ENCODE assay signal across 24 mouse cellular contexts in genomic region chr19:8738911-8739310, GRCm38 (mm10). TPM values are rescaled to one million over a fixed set of nuclear protein-coding genes. Genes with fewer than 3 reads are reported as not detected.
DNase-seq lines count a peak whose midpoint lies in the region; ATAC-seq and TF ChIP-seq lines count a peak whose summit lies in the region.
"Had no signal": no experiment of that assay in that cellular context is flagged by ENCODE, and none has a peak within 500 bp of the region (broad histone marks: within the 10 kb centered on the region; RNA-seq: fewer than 3 reads in every experiment).

No protein-coding gene starts in this region.

- no peaks in the 10 kb centered on the region for H3K27me3 ChIP-seq in heart, embryonic 11.5 days (ENCODE audit: control insufficient read depth, insufficient read depth, low read length)
- H3K27me3 ChIP-seq in hindbrain, embryonic 11.5 days (ENCODE audit: control insufficient read depth, insufficient read depth, low read length), result no peaks in the 10 kb centered on the region
- H3K27me3 ChIP-seq in hindbrain, embryonic 13.5 days, result no peaks in the 10 kb centered on the region
- H3K27me3 ChIP-seq in testis, adult 2 months (ENCODE audit: control insufficient read depth, insufficient read depth, low read length), result no peaks in the 10 kb centered on the region
- H3K27me3 ChIP-seq: CH12.LX; embryonic facial prominence, embryonic 12.5 days; forebrain, embryonic 13.5 days; forebrain, embryonic 15.5 days had no signal

- H3K4me2 ChIP-seq in heart, embryonic 11.5 days, result no peak overlapping the region
- H3K4me2 ChIP-seq in hindbrain, embryonic 11.5 days (replicated peaks; ENCODE audit: low read depth, low read length), result no peak overlapping the region
- H3K4me2 ChIP-seq in hindbrain, embryonic 13.5 days, result no peak overlapping the region
- H3K4me2 ChIP-seq: embryonic facial prominence, embryonic 12.5 days; forebrain, embryonic 13.5 days; forebrain, embryonic 15.5 days had no signal

- WGBS in heart, embryonic 11.5 days (ENCODE audit: insufficient replicate concordance), result 87% methylated on average over 7 of the region's 7 CpGs
- 93% methylated on average over 7 of the region's 7 CpGs for WGBS in hindbrain, embryonic 11.5 days
- 90% methylated on average over 7 of the region's 7 CpGs for WGBS in hindbrain, embryonic 13.5 days

- H3K4me3 ChIP-seq in heart, embryonic 11.5 days (ENCODE audit: low read depth, low read length), result no peak overlapping the region
- H3K4me3 ChIP-seq in hindbrain, embryonic 11.5 days (ENCODE audit: low read depth, low read length), result peak overlapping the region; percentile 10; the same call in 1 of the 2 replicates
- no peak overlapping the region for H3K4me3 ChIP-seq in hindbrain, embryonic 13.5 days
- H3K4me3 ChIP-seq in testis, adult 2 months (ENCODE audit: control insufficient read depth, low read depth, low read length), result peak overlapping the region; percentile 56
- H3K4me3 ChIP-seq: embryonic facial prominence, embryonic 12.5 days; forebrain, embryonic 13.5 days; forebrain, embryonic 15.5 days had no signal

- no peak overlapping the region for H3K27ac ChIP-seq in heart, embryonic 11.5 days (ENCODE audit: low read depth, low read length)
- no peak overlapping the region for H3K27ac ChIP-seq in hindbrain, embryonic 11.5 days (ENCODE audit: low read depth, low read length)
- no peak overlapping the region for H3K27ac ChIP-seq in hindbrain, embryonic 13.5 days
- H3K27ac ChIP-seq in testis, adult 2 months (ENCODE audit: control insufficient read depth, insufficient read depth, low read depth, low read length), result no peak overlapping the region
- H3K27ac ChIP-seq: embryonic facial prominence, embryonic 10.5 days; embryonic facial prominence, embryonic 12.5 days; forebrain, embryonic 13.5 days; forebrain, embryonic 15.5 days had no signal

- peaks cover 12% of the 10 kb centered on the region for H3K4me1 ChIP-seq in heart, embryonic 11.5 days (ENCODE audit: control insufficient read depth, insufficient read depth, low read length)
- 0 out of 2 replicates have a peak, but pooled peaks cover 6% of the 10 kb centered on the region for H3K4me1 ChIP-seq in hindbrain, embryonic 11.5 days (replicated peaks; ENCODE audit: control insufficient read depth, insufficient read depth, low read length)
- peaks cover 41% of the 10 kb centered on the region for H3K4me1 ChIP-seq in hindbrain, embryonic 13.5 days (replicated peaks)
- peaks cover 10% of the 10 kb centered on the region for H3K4me1 ChIP-seq in testis, adult 2 months (ENCODE audit: control insufficient read depth, insufficient read depth, low read length)

- H3K9ac ChIP-seq in heart, embryonic 11.5 days (ENCODE audit: low read depth, low read length), result no peak overlapping the region
- H3K9ac ChIP-seq in hindbrain, embryonic 11.5 days (ENCODE audit: low read depth, low read length), result no peak overlapping the region
- H3K9ac ChIP-seq in hindbrain, embryonic 13.5 days, result no peak overlapping the region
- H3K9ac ChIP-seq: embryonic facial prominence, embryonic 12.5 days; forebrain, embryonic 13.5 days; forebrain, embryonic 15.5 days had no signal

- TF ChIP-seq CTCF in testis, adult 2 months (IDR thresholded peaks at IDR 0.05; ENCODE audit: control insufficient read depth, insufficient read depth, insufficient replicate concordance, low read depth, low read length), result no peak

- H3K36me3 ChIP-seq in heart, embryonic 11.5 days (ENCODE audit: control insufficient read depth, insufficient read depth, low read length), result peaks cover 27% of the 10 kb centered on the region
- no peaks in the 10 kb centered on the region for H3K36me3 ChIP-seq in hindbrain, embryonic 11.5 days (ENCODE audit: control insufficient read depth, insufficient read depth, low read length)
- peaks cover 44% of the 10 kb centered on the region for H3K36me3 ChIP-seq in hindbrain, embryonic 13.5 days
- no peaks in the 10 kb centered on the region; the same call in 1 of the 2 replicates for H3K36me3 ChIP-seq in testis, adult 2 months (ENCODE audit: control insufficient read depth, insufficient read depth, low read length)

- no peak for TF ChIP-seq POLR2A in testis, adult 2 months (IDR thresholded peaks at IDR 0.05; ENCODE audit: control insufficient read depth, low read depth, low read length)

- ATAC-seq in heart, embryonic 11.5 days (replicated peaks; ENCODE audit: insufficient number of reproducible peaks, low FRiP score, low TSS enrichment), result no peak
- ATAC-seq in hindbrain, embryonic 11.5 days (ENCODE audit: low FRiP score), result no peak
- ATAC-seq in hindbrain, embryonic 13.5 days (ENCODE audit: low FRiP score), result no peak
- ATAC-seq: activated CD4-positive, CD25-positive, alpha-beta regulatory T cell, adult 4 months; CD4-positive, CD25-positive, alpha-beta regulatory T cell, adult 4 months; forebrain, embryonic 13.5 days; forebrain, embryonic 15.5 days; Patski had no signal

- H3K9me3 ChIP-seq in heart, embryonic 11.5 days (replicated peaks; ENCODE audit: control insufficient read depth, low read length), result no peaks in the 10 kb centered on the region
- H3K9me3 ChIP-seq in hindbrain, embryonic 11.5 days (ENCODE audit: control insufficient read depth, low read length), result no peaks in the 10 kb centered on the region
- H3K9me3 ChIP-seq in hindbrain, embryonic 13.5 days, result no peaks in the 10 kb centered on the region
- H3K9me3 ChIP-seq: embryonic facial prominence, embryonic 10.5 days; embryonic facial prominence, embryonic 12.5 days; forebrain, embryonic 13.5 days; forebrain, embryonic 15.5 days; G1E had no signal

- DNase-seq in heart, adult 11 months, result peak; percentile 70
- DNase-seq in hindbrain, embryonic 11.5 days (ENCODE audit: low spot score), result no peak
- no peak for DNase-seq in testis, postnatal 14 days (ENCODE audit: low spot score)
- DNase-seq: adrenal gland, adult 8-10 months; adrenal gland, postnatal 14 days; adrenal gland, postnatal 36 days; B cell, adult 2 months; cerebellum, adult 11-12 months; cerebellum, adult 2 months; cerebellum, postnatal 10 days; cerebellum, postnatal 25 days had no signal

RNA-seq across cellular contexts. Expression of gene 1700092M07Rik, which starts 1.6 kb away (rescaled TPM):
- 0.99 and 2.2 TPM in 2 replicates for polyA plus RNA-seq in heart, embryonic 11.5 days (2014; fragmentation: Nextera tagmentation; extraction: Ambion mirVana)
- 1.6 and 2.6 TPM in 2 replicates for polyA plus RNA-seq in hindbrain, embryonic 11.5 days (2014; fragmentation: Nextera tagmentation; extraction: Ambion mirVana)
- 1.9 and 3.0 TPM in 2 replicates for polyA plus RNA-seq in hindbrain, embryonic 13.5 days (2015; fragmentation: Nextera tagmentation; extraction: Ambion mirVana)
- 670 and 676 TPM in 2 replicates for polyA plus RNA-seq in testis, adult 2 months (2012; rRNA removed)
- polyA plus RNA-seq: activated CD4-positive, CD25-positive, alpha-beta regulatory T cell, adult 4 months; cortical plate, adult 2 months had no signal

RNA-seq across cellular contexts. Expression of gene Stx5a, which starts 2.3 kb away (rescaled TPM):
- 82.2 and 85.1 TPM in 2 replicates for polyA plus RNA-seq in heart, embryonic 11.5 days (2014; fragmentation: Nextera tagmentation; extraction: Ambion mirVana)
- polyA plus RNA-seq in hindbrain, embryonic 11.5 days (2014; fragmentation: Nextera tagmentation; extraction: Ambion mirVana), result 100 and 111 TPM in 2 replicates
- 120 and 128 TPM in 2 replicates for polyA plus RNA-seq in hindbrain, embryonic 13.5 days (2015; fragmentation: Nextera tagmentation; extraction: Ambion mirVana)
- polyA plus RNA-seq in testis, adult 2 months (2012; rRNA removed), result 61.5 and 62.8 TPM in 2 replicates

RNA-seq across cellular contexts. Expression of gene Wdr74, which starts 3.3 kb away (rescaled TPM):
- polyA plus RNA-seq in heart, embryonic 11.5 days (2014; fragmentation: Nextera tagmentation; extraction: Ambion mirVana), result 56.4 and 58.8 TPM in 2 replicates
- polyA plus RNA-seq in hindbrain, embryonic 11.5 days (2014; fragmentation: Nextera tagmentation; extraction: Ambion mirVana), result 83.6 and 87.1 TPM in 2 replicates
- polyA plus RNA-seq in hindbrain, embryonic 13.5 days (2015; fragmentation: Nextera tagmentation; extraction: Ambion mirVana), result 82.6 and 89.9 TPM in 2 replicates
- polyA plus RNA-seq in testis, adult 2 months (2012; rRNA removed), result 18.3 and 21.8 TPM in 2 replicates

RNA-seq across cellular contexts. Expression of gene Slc3a2, which starts 15.7 kb away (rescaled TPM):
- polyA plus RNA-seq in heart, embryonic 11.5 days (2014; fragmentation: Nextera tagmentation; extraction: Ambion mirVana), result 82.6 and 87.8 TPM in 2 replicates
- 123 and 136 TPM in 2 replicates for polyA plus RNA-seq in hindbrain, embryonic 11.5 days (2014; fragmentation: Nextera tagmentation; extraction: Ambion mirVana)
- 153 and 163 TPM in 2 replicates for polyA plus RNA-seq in hindbrain, embryonic 13.5 days (2015; fragmentation: Nextera tagmentation; extraction: Ambion mirVana)
- polyA plus RNA-seq in testis, adult 2 months (2012; rRNA removed), result 111 and 121 TPM in 2 replicates

RNA-seq across cellular contexts. Expression of gene Nxf1, which starts 18.0 kb away (rescaled TPM):
- polyA plus RNA-seq in heart, embryonic 11.5 days (2014; fragmentation: Nextera tagmentation; extraction: Ambion mirVana), result 126 and 138 TPM in 2 replicates
- 213 and 224 TPM in 2 replicates for polyA plus RNA-seq in hindbrain, embryonic 11.5 days (2014; fragmentation: Nextera tagmentation; extraction: Ambion mirVana)
- 168 and 170 TPM in 2 replicates for polyA plus RNA-seq in hindbrain, embryonic 13.5 days (2015; fragmentation: Nextera tagmentation; extraction: Ambion mirVana)
- 166 and 174 TPM in 2 replicates for polyA plus RNA-seq in testis, adult 2 months (2012; rRNA removed)

Comparison
In these comparisons a context has a peak if more than half of its experiments do, and no peak if none do; other contexts are left out.
1. H3K4me3 ChIP-seq: peak in hindbrain, embryonic 11.5 days (single experiment) and testis, adult 2 months (single experiment); none in heart, embryonic 11.5 days (single experiment) and hindbrain, embryonic 13.5 days (single experiment).
2. RNA of gene 1700092M07Rik, which starts 1.6 kb away (polyA plus RNA-seq): 670 to 676 TPM in testis, adult 2 months; 0.99 to 2.2 TPM in heart, embryonic 11.5 days, 1.9 to 3.0 TPM in hindbrain, embryonic 13.5 days and 1.6 to 2.6 TPM in hindbrain, embryonic 11.5 days; every median in the first group is over 100 times any median in the second.